Mouse (Mus musculus) CD4-positive, CD25-positive, alpha-beta regulatory T cell, adult 9 weeks (primary cell): ENCODE measurements around the gene Tdrd3. TPM values are rescaled to one million over a fixed set of nuclear protein-coding genes. Genes with fewer than 3 reads are reported as not detected.

Source experiments
- polyA plus RNA-seq: library from polyadenylated mRNA; unstranded; fragments of 100-300 nt; shearing (Covaris generic); gene quantifications from one replicate; pipeline ENCODE4 v1.2.1, GENCODE M21; 2017

Gene Tdrd3
- polyA plus RNA-seq, result 30.7 TPM

DNA sequence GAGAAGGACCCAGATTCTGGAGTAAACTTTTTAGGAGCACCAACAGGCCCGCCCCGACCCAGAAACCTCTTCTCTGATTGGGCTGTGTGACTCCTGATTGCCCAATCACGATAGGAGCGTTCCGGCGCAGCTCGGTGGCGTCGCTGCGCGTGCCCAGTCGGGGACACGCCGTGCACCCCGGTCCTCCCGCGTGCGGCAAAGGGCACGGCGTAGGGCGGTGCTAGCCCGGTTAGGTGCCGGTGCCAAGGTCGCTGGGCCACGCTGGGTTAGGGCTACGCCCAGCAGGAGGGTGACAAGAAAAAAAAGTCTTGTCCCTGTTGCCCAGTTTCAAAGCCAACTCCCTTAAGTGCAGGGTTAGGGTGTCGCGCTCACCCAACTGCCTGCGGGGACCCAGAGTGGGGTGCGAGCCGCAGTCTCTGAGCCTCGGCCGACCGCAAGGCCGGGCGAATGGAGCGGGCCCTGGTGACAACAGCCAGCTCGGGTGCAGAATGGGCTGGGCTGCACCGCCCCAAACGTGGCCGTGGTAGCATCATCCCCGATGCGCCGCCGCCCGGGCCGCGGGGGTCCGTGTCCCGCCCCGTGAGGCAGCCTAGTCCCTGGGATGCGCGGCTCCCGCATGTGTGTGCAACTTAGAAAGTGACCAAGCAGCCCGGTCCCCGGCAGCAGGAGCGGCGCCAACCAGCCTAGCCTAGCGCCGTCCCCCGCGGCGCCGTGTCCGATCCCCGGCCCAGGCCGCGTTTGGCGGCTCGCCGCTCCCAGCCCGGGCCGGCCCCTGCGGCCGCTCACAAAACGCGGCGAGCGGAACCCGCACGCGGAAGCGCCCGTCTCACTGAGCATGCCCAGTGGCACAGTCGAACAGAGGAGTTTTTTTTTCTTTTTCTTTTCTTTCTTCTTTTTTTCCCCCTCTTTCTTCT lies at the start of gene Tdrd3:
Gene Tdrd3, plus strand, starts transcription at position 832 of the 914 bp plus-strand sequence.

